Mouse (Mus musculus): ENCODE data around the gene Aplp2.

DNA sequence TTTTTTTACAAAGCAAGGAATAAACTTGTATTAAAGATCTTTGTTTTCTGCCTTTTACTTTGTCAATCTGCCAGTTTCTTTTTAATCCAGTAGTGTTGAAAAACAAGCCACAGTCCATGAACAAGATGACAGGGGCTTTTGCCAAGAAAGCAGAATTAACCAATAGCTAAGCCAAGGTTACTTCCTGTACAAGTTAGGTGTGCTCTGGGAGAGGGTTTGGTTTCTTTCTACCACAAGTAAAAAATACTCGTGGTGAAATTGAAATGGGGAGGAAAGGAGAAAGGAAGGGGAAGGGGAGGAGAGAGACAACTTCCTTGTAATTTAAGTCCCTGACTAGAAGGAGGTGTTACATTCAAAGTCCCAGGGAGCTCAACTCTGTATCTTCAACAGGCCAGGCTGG lies 48.7 kb downstream of the Aplp2 start:
- no peak for TF ChIP-seq CTCF (IDR thresholded peaks at IDR 0.05; ENCODE audit: borderline replicate concordance, insufficient read depth, low read depth, low read length)
- no peak for TF ChIP-seq POLR2A (IDR thresholded peaks at IDR 0.05; ENCODE audit: borderline replicate concordance, insufficient read depth, low read length)
